Mouse (Mus musculus) v-Abl transformed pro-B cells (cell line): ENCODE data around the gene Phka1.

Source experiments
- in situ Hi-C, 2 experiments: fragments of 400-800 bp; cut with MboI; formaldehyde crosslinking; loops; one replicate each; pipeline ENCODE4 v1.15.1; 2025; ENCODE audit not compliant: unreplicated experiment in 2 of 2

Phka1 gene

GRCm38 (mm10) chrX:102478965-102479364, 165.1 kb downstream of the Phka1 start:
- in situ Hi-C loops, result loop anchor here (5.0 to 25.0 kb wide), 3 partner anchors 262 to 958 kb away; no protein-coding TSS in a partner anchor

DNA sequence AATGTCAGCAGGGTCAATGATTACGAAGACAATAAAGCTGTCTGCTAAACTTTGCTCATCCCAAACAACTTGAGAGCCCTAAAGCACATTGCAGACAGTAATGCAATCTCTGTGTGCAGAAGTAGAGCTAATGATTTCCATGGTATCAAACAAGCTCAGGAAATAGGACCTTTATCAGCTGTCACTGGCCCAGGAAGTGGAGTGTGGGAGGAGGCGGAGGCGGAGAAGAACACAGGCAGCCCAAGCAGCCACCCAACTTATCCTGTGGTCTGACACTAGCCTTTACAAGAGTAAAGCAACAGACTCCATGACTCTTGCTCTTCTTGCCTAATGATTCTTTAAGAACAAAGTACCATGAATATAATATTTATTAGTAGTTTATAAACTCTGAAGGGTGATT, 165.6 kb downstream of the Phka1 start:
- in situ Hi-C loops, result loop anchor here (5.0 to 25.0 kb wide), 3 partner anchors 261 to 959 kb away; no protein-coding TSS in a partner anchor

GRCm38 (mm10) chrX:102476784-102477183, 167.3 kb downstream of the Phka1 start:
- in situ Hi-C loops, result loop anchor here (5.0 to 25.0 kb wide), 3 partner anchors 259 to 961 kb away; no protein-coding TSS in a partner anchor

GRCm38 (mm10) chrX:102475555-102475954, 168.5 kb downstream of the Phka1 start:
- in situ Hi-C loops, result loop anchor here (5.0 to 25.0 kb wide), 3 partner anchors 258 to 962 kb away; no protein-coding TSS in a partner anchor
